Mouse (Mus musculus) adrenal gland, postnatal 0 days (tissue): Measurements from ENCODE around the gene Tbc1d7. TPM values are rescaled to one million over a fixed set of nuclear protein-coding genes. Genes with fewer than 3 reads are reported as not detected.

Experiments used
- polyA plus RNA-seq: library from polyadenylated mRNA; unstranded; fragments of >200 nt; fragmentation: Nextera tagmentation; extraction: Ambion mirVana; gene quantifications from 2 replicates; pipeline ENCODE4 v1.2.1, GENCODE M21; 2015

Gene Tbc1d7
- polyA plus RNA-seq = 31.8 and 38.9 TPM in 2 replicates

GRCm38 (mm10) chr13:43171020-43171710, at the start of gene Tbc1d7:
Gene Tbc1d7, minus strand, starts transcription at chr13:43171501.

Other genes with a start within 250 kb of the Tbc1d7 start
- 0.86 and 0.98 TPM in 2 replicates for gene Gfod1, start 132.7 kb upstream of the Tbc1d7 start, polyA plus RNA-seq
- gene Sirt5, start 194.0 kb upstream of the Tbc1d7 start, polyA plus RNA-seq = 15.5 and 30.7 TPM in 2 replicates
- 175 and 220 TPM in 2 replicates for gene Nol7, start 226.9 kb upstream of the Tbc1d7 start, polyA plus RNA-seq